Mouse (Mus musculus): Measurements from ENCODE around the gene Gm45062.

GRCm38 (mm10) chr6:8352533-8353168 lies 93.4 kb downstream of the Gm45062 start:
- TF ChIP-seq EP300 (IDR thresholded peaks at IDR 0.05) (no peak), CTCF (IDR thresholded peaks at IDR 0.05) (no peak)
